Mouse (Mus musculus) ES-E14 (cell line): ENCODE measurements around the gene Adra2a. TPM values are rescaled to one million over a fixed set of nuclear protein-coding genes. Genes with fewer than 3 reads are reported as not detected.

Experiments
- DNase-seq: peaks from one replicate; pipeline ENCODE4 v3.0.0-alpha.2; 2013; ENCODE audit warnings: low read depth, low spot score
- H3K27ac ChIP-seq: 2 replicates; pipeline ENCODE4 v1.5.1; 2012; ENCODE audit warnings: low read depth, mild to moderate bottlenecking, low read length, moderate library complexity, mixed read lengths; ENCODE audit not compliant: poor library complexity, insufficient read depth, severe bottlenecking
- H3K36me3 ChIP-seq: 2 replicates; pipeline ENCODE4 v1.6.1; 2012; ENCODE audit warnings: mild to moderate bottlenecking, low read length, moderate library complexity, mixed read lengths; ENCODE audit not compliant: control insufficient read depth, poor library complexity, insufficient read depth, severe bottlenecking
- H3K4me1 ChIP-seq, 2 experiments: fragments of 150-350 bp in 1 of 2; sonication (generic) in 1 of 2; 2 replicates each; pipeline ENCODE4 v1.6.1; 2012; ENCODE audit warnings: low read length in 2 of 2, mild to moderate bottlenecking in 1 of 2, mixed read lengths in 1 of 2; ENCODE audit not compliant: control insufficient read depth in 2 of 2, insufficient read depth in 2 of 2, poor library complexity in 1 of 2
- H3K4me3 ChIP-seq, 2 experiments: fragments of 150-350 bp in 1 of 2; sonication (generic) in 1 of 2; 2 replicates each; pipeline ENCODE4 v1.5.1; 2012; ENCODE audit warnings: low read length in 2 of 2, low read depth in 1 of 2, mild to moderate bottlenecking in 1 of 2, mixed read lengths in 1 of 2; ENCODE audit not compliant: insufficient read depth in 1 of 2, poor library complexity in 1 of 2, severe bottlenecking in 1 of 2
- H3K9ac ChIP-seq: 2 replicates; pipeline ENCODE4 v1.6.1; 2012; ENCODE audit warnings: low read depth, mild to moderate bottlenecking, low read length, mixed read lengths; ENCODE audit not compliant: poor library complexity, insufficient read depth, severe bottlenecking
- H3K9me3 ChIP-seq: fragments of 150-350 bp; sonication (generic); 2 replicates; pipeline ENCODE4 v1.6.1; 2012; ENCODE audit warnings: low read depth, mild to moderate bottlenecking, low read length; ENCODE audit not compliant: control insufficient read depth, insufficient read depth
- CHD2 ChIP-seq: IDR thresholded peaks from 2 replicates; pipeline ENCODE4 v1.6.1; 2014; ENCODE audit warnings: mild to moderate bottlenecking, low read depth, low read length, inconsistent platforms
- HCFC1 ChIP-seq: IDR thresholded peaks from 2 replicates; pipeline ENCODE4 v1.6.1; 2012; ENCODE audit warnings: low read length, inconsistent platforms, borderline replicate concordance; ENCODE audit not compliant: insufficient read depth
- MAFK ChIP-seq: IDR thresholded peaks from 2 replicates; pipeline ENCODE4 v1.6.1; 2014; ENCODE audit warnings: mild to moderate bottlenecking, low read depth, low read length, inconsistent platforms; ENCODE audit not compliant: insufficient read depth
- ZC3H11A ChIP-seq: IDR thresholded peaks from 2 replicates; pipeline ENCODE4 v1.6.1; 2012; ENCODE audit warnings: low read depth, mild to moderate bottlenecking, inconsistent platforms, low read length, borderline replicate concordance
- ZNF384 ChIP-seq: IDR thresholded peaks from 2 replicates; pipeline ENCODE4 v1.6.1; 2012; ENCODE audit warnings: low read depth, low read length, inconsistent platforms
- in situ Hi-C, 2 experiments: fragments of 600-800 bp; cut with MboI; formaldehyde crosslinking; loops; one replicate each; pipeline ENCODE4 v1.15.1; 2025; ENCODE audit warnings: low sequenced_read_pairs in 2 of 2, inconsistent platforms in 1 of 2; ENCODE audit not compliant: unreplicated experiment in 2 of 2
- total RNA-seq: library from RNA; depleted of rRNA; stranded (reverse); fragments of 300-350 nt; gene quantifications from 2 replicates; pipeline ENCODE4 v1.2.3, GENCODE M21; 2012; rRNA removed

Adra2a gene
- total RNA-seq = 0.58 and 0.76 TPM in 2 replicates

DNA sequence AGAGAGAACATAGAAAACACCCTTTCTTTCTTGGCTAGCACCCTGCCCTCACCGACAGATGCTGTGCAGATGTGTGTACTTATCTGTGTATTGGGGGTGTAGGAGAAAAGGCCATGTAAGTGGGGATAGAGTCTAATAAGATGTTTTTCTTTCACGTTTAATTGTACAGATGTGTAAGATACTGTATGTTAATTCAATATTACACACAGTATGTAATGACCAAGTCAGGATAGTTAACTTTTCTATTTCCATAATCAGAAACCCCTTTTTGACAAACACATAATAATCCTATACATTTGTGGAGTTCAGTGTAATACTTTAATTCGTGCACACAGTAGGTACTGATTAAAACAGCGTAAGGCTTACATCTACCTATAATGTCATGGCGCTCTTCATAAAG lies at the start of gene Adra2a:
Gene Adra2a (plus strand): TSS at position 301 of the 400 bp plus-strand sequence.
- peak within 1 kb of the TSS; percentile 15 for H3K9ac ChIP-seq
- TF ChIP-seq HCFC1 = no peak
- no peak for TF ChIP-seq ZNF384
- no peak for TF ChIP-seq MAFK
- TF ChIP-seq CHD2 = no peak
- no peak for TF ChIP-seq ZC3H11A
- H3K9me3 ChIP-seq = no peaks in the 10 kb centered on the region
- H3K4me1 ChIP-seq = peaks cover 0 to 10% of the 10 kb centered on the region in 2 experiments; a peak in 2 of 4 replicates
- no peak within 1 kb of the TSS for H3K27ac ChIP-seq
- no peak for DNase-seq
- H3K36me3 ChIP-seq = no peaks in the 10 kb centered on the region
- in situ Hi-C loops = loop anchor here in 1 of 2 experiments (25.0 kb wide), 1 partner anchor 1018 kb away; no protein-coding TSS in a partner anchor
- peak within 1 kb of the TSS; percentile 56 to 74 for H3K4me3 ChIP-seq

DNA sequence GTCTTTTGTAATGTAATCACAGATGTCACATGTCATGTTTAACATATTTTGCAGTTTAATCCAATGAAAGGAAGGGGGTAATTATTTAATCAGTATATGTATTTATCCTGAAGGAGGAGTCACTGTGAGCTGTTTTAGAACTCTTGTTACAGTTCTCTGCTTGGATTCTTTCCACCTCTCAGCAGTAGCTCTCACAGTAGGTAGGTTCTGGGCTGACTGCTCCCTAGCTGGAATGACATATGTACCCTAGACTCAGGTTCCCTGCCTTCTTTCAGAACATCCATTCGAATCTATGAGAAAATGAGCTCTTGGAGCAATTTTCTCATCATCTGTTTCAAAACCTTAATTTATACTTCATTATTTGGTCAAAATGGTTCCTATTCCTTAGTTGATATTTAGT lies 49.7 kb upstream of the Adra2a start:
- 0 out of 4 replicates have a peak, but pooled peaks cover 0 to 2% of the 10 kb centered on the region in 2 experiments for H3K4me1 ChIP-seq
- in situ Hi-C loops = no loop called here
- no peaks in the 10 kb centered on the region for H3K9me3 ChIP-seq
- TF ChIP-seq ZNF384 (no peak; the same call in 1 of the 2 replicates), ZC3H11A (no peak), CHD2 (no peak), HCFC1 (no peak), MAFK (no peak)
- no peak overlapping the region for H3K27ac ChIP-seq
- no peaks in the 10 kb centered on the region for H3K36me3 ChIP-seq
- no peak overlapping the region for H3K9ac ChIP-seq
- no peak overlapping the region for H3K4me3 ChIP-seq
- no peak for DNase-seq

DNA sequence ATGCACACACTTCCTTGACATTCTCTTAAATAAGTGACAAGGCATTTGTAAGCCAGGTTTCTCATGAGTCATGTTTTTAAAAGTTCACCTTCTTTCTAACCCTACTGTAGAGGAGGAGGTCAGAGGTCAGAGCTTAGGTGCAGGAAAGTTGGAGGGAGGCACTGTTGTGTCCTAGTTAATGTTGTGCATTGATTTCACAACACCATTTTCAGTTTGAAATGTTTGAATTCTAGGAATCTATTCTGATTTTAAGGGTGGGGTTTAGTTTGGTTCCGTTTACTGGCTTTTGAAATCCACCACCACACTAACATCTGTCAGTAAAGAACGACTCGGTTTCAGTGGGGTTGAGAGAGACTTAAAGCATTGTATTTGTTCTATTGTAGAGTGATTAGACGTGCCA lies 33.0 kb upstream of the Adra2a start:
- no peak overlapping the region for H3K4me3 ChIP-seq
- H3K9me3 ChIP-seq = no peaks in the 10 kb centered on the region
- H3K27ac ChIP-seq = no peak overlapping the region
- no peak for DNase-seq
- TF ChIP-seq CHD2 (no peak), HCFC1 (no peak), MAFK (no peak), ZNF384 (no peak), ZC3H11A (no peak)
- no peak overlapping the region for H3K9ac ChIP-seq
- in situ Hi-C loops = no loop called here
- no peaks in the 10 kb centered on the region for H3K36me3 ChIP-seq
- H3K4me1 ChIP-seq = peaks cover 0 to 2% of the 10 kb centered on the region in 2 experiments; a peak in 1 of 4 replicates

DNA sequence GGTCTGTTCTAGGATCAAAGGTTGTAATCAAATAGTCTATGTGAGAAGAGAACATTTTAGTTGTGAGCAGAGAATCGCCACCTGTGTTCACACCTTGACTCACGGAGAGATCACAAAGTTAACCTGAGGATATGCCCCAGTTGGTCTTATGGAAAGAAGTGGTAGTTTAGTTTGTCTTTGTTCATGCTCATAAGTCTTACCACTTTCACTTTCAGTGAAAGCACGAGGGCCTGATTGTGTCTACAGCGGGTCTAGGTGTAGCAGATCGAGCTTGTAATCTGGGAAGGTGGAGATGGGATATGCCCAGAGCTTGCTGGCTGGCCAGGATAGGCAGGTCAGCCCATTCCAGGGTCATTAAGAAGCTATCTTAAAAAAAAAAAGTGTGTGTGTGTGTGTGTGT lies 29.0 kb upstream of the Adra2a start:
- TF ChIP-seq ZNF384 (no peak), MAFK (no peak), CHD2 (no peak), ZC3H11A (no peak)
- Histone ChIP-seq H3K27ac (no peak overlapping the region), H3K9ac (no peak overlapping the region), H3K4me3 (no peak overlapping the region), H3K4me1 (peaks cover 0 to 2% of the 10 kb centered on the region in 2 experiments; a peak in 2 of 4 replicates), H3K36me3 (no peaks in the 10 kb centered on the region), H3K9me3 (no peaks in the 10 kb centered on the region)
- in situ Hi-C loops = no loop called here
- no peak for DNase-seq
